Mouse (Mus musculus): Measurements from ENCODE around the gene Ctbp1.

GRCm38 (mm10) chr5:33293796-33294430, 19.1 kb upstream of the Ctbp1 start:
- TF ChIP-seq CTCF (IDR thresholded peaks at IDR 0.05; ENCODE audit: borderline replicate concordance, insufficient read depth, low read length): no peak
- TF ChIP-seq POLR2A (IDR thresholded peaks at IDR 0.05; ENCODE audit: low read depth, low read length): no peak
